Mouse (Mus musculus) spleen, postnatal 4 days (tissue): ENCODE measurements around the gene Ifitm6.
"Not testable (repeated sequence)": the region's sequence is repeated elsewhere in the genome, so short reads cannot be mapped to it uniquely, and the experiment has no call there.

Experiments
- DNase-seq, 2 experiments: peaks; one replicate each; pipeline ENCODE4 v3.0.0; 2022; ENCODE audit warnings: low spot score in 2 of 2

Ifitm6 gene

DNA sequence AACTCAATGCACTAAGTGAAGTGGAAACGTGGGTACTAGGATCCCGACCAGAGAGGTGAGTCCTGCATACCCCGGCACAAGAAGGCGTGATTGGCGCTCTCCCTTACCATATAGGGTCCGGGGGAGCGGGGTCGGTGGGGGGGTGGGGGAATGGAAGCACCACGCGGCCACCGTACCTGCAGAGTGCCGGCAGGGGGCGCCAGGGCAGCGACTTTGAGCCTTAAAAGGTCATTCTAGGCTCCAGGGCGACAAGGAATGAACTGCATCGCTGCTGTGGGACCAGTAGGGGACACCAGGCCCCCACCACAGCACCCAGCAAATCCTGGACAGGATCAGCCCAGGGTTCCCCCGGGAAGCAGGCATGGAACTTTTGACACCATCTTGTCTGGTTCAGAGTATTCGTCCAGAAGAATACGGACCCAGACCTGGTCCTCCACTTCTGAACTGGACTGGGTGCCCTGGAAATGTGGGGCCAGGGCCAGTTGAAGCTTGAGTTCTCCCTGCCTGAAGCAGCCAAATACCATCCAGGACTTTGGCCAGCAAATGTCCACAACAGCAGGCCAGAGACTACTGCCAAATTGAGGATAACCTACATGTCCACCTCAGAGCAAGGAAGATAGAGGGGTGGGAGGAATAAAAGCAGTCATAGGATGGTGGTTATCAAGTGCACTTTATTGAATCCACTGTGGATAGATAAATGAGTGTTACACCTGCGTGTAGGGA lies 8.6 kb downstream of the Ifitm6 start:
- peak; percentile 81 to 92 for DNase-seq

DNA sequence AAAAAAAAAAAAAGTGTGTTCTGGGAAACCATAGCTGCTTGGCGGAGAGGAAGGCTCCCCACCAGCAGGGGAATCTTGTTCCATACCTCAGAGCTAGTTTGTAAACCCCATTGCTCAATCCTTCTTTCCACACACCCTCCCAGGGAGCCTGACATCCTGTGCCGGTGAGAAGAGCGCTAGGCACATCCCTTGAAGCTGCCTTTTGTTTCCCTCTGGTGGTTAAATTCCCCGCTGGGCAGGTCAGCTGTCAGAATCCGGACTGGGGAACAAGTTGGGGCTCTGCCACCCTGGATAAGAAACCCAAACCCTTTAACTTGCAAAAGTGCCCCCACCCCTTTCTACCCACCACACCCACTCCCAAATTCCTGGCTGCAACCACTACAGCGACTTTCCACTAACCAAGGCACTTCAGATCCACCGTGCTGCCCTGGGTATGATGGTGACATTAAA lies 9.4 kb downstream of the Ifitm6 start:
- DNase-seq: peak in 1 of 2 experiments; percentile 30

DNA sequence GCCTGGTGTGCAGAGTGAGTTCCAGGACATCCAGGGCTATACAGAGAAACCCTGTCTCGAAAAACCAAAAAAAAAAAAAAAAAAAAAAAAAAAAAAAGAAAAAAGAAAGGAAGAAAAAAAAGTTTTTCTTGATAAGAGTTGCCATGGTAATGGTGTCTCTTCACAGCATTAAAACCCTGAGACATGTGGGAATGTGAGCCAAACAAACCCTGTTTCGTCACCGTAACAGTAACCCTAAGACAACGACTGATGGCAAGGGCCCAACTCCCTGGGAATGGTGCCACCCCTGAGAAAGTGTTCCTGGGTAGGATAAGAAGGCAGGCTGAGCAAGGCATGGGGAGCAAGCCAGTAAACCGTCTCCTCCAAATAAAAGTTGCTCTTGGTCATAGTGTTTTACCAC lies 10.8 kb downstream of the Ifitm6 start:
- no peak for DNase-seq

DNA sequence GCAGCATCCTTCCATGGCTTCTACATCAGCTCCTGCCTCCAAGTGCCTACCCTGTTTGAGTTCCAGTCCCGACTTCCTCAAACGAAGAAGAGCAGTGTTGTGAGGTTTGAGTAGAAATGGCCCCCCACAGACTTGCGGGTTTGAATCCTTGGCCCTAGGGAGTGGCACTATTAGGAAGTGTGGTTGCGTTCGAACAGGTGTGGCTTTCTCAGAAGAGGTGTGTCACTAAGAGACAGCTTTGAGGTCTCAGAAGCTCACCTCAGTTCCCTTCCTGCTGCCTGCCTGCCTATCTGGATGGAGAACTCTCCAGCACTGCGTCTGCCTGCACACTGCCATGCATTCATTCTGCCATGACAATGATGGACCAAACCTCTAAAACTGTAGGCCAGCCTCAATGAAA lies 11.3 kb downstream of the Ifitm6 start:
- DNase-seq: no peak

DNA sequence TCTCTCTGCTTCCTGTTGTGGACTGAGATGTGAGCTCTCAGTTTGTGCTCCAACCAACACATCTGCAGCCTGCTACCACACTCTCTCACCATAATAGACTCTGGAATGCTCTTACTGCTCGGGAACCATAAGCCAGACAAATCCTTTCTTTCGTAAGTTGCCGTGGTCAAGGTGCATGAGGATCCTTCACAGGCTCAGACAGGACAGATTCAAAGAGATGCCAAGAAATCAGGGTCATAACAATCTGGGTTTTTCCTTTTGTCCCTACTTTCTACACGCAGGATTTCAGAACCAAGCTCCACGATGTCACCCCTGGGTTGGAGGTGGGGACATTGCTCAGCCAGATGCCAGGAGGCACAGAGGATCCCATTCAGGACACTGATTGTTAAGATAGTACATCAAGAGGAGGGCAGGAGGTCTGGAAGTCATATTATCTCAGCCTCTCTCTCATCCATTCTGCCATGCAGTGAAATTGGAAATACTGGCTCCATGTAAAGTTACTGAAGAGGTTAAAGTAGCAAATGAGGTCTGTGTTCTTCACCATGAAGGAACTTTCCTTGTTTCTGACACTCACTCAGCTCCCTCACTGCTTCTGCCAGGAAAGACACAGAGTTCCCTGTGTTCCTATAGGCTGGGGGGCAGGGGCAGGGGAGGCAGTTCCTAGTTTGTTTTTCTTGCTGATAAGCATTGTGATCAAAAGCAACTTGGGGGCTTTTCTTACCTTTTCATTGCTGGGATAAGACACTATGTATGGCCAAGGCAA lies 14.3 kb downstream of the Ifitm6 start:
- DNase-seq: no peak

DNA sequence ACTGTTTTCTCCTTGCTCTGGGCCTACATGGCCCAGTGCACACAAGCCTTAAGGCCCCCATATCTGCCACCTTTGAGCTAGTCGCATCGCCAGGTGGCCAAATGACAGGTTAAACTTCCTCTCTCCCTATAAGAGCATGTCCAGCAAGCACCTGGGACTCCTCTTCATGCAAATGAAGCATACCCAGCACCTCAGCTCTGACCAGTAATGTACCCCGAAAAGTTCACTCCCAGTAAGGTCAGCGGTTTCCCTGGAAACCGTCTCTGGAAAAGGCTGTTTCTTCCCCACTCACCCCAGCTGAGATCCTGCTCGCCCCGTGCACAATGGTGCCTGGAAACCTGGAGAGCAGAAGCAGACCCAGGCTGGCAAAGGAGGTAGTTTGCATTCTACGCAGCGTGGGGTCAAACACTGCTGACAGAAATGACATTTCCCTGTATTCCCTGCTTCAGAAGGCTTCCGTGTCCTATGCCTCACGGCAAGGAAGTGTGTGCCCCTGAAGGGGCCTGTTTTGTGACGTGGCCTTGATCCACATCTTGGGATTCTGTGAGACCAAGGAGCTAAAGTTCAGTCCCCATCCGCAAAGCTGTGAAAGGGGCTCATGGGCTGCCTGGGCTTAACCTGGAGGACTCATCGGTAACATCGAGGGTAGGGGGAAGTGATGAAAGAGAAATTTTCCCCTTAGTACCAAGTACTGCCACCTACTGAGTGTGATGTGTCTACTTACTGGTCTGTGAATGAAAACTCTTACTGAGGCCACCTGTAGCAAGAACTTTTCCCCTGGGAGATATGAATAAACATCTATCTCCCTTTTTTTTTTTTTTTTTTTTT lies 16.6 kb downstream of the Ifitm6 start:
- DNase-seq: no peak

DNA sequence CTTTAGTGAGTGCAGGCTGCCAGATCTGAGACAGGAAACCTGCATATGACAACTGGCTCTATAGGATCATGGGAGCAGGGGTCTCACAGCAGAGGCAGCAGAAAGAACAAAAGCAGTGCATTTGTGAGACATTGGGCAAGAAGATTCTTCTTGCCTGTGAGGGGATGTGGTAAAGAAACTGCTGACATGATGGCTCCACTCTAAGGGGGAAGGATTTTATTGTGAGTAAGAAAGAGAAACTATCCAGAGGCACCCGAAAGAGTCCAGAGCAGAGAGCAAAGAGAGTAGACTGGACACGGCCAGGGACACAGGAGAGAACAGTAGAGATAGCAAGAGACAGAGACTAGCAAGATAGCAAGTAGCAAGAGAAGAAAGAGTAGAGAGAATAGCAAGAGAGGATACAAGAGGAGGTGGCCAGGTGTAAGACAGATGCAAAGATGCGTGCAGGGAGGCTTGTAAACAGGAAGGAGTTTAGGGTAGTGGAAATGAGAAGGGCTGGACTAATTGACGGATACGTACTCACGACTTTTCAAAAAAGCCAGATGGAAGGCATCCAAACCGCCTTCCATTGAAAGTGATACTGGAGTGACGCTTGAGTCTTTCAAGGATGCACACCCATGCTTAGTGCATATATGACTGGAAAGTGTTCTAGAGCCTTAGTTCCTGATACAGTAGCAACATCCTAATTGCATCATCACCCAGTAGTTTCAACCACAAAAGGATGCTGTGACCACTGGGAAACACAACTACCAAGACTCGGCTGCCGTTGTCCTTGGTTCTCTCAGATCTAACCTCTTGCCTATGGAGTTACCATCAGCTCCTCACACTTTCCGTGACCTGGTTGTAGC lies 18.6 kb downstream of the Ifitm6 start:
- DNase-seq: no peak

DNA sequence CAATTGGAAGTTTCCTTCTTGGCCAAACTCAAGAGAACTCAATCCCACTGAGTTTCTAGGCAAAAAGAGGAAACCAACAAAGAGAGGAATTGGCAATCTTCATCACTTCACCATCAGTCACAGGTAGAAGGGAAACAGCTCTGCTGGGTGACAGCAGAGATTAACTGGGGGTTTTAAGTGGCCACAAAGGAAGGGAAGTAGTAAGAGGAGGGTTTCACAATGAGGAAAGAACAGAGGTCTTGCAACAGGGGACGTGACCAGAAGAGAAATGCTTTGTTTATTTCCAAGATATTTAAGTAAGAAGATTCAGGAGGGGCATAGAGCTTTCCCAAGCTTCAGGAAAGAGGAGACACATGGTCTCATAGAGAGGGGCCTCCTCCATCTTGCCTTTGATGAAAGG lies 19.9 kb downstream of the Ifitm6 start:
- DNase-seq: no peak

DNA sequence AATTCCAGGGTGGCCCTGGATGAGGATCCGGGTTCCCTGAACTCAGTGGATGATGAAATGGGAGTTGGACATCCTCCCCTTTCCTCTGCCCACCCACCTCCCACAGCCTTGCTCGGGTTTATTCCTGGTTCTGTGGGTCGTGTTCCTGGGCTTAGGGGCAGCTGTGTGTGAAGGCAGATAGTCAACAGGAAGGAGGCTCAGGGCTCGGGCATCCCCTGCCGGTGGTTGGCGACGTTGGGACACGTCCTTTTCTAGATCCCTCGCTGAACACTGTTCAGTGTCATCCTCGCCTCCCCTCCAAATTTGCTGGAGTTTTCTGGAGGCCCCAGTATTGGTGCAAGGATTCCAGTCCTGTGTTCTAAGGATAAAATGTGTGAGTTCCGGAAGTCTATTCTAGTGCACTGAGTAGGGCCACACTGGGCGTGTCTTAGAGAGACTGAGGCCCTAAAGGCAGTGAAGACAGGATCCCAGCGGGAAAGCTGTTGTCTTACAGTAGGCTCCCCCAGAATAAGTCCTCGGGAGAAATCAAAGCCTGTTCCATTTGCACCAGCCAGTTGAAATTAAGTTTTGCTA lies 26.5 kb downstream of the Ifitm6 start:
- no peak for DNase-seq

DNA sequence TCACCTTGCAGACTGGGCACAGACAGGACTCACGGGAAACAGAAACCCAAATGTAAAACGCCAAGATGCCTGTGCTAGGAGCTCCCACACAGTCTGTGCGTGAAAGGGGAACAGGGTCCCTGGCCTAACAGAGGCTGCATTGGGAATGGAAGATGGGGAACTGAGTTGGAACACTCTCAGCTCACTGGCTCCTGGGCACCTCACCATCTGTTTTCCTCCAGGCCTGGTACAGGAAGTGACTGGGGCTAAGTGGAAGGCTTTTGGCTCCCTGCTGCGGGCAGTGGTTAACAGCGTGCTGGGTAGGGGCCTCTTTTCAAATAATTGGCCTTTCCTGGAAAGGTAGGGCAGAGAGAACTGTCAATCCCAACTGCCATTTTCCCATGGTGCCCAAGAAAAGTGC lies 27.1 kb downstream of the Ifitm6 start:
- DNase-seq: no peak

DNA sequence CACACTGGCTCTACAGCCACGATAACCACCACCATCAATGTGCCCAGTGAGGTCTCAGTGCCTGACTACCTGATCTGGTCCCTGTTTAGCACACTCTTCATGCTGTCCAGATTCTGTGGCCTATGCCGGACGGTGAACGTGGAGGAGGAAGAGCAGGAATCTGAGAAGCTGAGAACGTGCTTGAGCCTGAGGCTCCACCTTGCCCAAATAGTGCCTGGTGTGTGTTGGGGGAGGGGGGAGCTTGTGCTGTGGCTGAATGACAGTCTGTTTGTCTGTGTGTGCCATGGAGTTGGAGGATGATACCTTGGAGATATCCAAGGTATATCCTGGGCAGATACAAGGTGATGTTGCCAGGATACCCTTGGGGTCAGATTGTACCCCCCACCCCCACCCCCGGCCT lies 27.5 kb downstream of the Ifitm6 start:
- DNase-seq: no peak

DNA sequence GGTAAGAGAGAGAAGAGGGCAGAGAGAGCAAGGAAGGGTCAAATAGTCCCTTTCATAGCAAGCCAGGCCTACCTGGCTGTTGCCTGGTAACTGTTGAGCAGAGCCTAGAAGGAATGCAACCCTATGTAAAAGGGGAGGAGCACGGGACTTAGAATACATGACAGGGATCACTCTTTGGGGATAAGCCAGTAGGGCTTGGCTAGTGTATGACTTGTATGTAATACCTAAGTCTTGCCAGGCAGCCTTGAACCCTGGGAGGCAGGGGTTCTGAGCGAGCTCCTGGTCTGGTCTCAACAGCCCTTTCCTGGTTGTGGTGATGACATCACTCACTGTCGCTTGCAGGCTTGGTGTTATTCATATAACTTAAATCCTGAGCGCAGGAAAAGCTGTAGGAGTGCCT lies 28.7 kb downstream of the Ifitm6 start:
- no peak for DNase-seq

DNA sequence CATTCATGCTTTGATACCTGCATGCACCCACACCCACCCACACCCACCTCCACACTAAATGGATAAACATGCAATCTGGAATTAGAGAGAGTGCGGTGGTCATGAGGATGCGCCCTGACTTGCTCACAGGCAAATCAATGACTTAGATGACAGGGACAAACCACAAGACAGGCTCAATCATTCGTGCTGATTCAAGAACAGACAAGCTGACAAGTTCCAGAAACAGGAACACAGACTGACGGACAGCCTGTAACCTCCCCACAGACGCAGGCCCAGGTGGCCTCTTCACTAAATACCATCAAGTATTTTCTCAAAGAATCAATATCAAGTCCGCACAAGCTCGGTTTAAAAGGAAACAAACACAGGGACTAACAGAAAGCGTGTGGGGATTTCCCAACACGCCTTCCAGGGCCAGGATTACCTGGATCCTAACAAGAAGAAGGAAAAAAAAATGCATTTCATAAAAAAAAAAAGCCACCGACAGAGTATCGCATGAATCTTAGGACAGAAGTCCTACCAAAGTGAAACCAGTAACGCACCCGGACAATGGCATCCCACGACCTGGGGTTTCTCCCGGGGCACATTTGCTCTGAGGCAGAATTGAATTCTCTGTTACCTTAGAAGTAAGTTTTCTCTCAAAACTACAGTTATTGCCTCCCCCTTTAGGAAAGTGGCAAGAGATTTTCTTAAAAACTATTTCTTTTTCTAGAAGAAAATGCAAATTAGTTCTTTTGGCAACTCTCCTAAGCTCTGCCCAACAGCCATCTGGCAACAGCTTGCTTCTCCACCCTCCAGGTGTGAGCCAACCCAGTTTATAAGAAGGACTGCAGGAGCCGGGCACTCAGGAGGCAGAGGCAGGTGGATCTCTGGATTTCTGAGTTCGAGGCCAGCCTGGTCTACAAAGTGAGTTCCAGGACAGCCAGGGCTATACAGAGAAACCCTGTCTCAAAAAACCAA lies 30.3 kb downstream of the Ifitm6 start:
- no peak for DNase-seq

DNA sequence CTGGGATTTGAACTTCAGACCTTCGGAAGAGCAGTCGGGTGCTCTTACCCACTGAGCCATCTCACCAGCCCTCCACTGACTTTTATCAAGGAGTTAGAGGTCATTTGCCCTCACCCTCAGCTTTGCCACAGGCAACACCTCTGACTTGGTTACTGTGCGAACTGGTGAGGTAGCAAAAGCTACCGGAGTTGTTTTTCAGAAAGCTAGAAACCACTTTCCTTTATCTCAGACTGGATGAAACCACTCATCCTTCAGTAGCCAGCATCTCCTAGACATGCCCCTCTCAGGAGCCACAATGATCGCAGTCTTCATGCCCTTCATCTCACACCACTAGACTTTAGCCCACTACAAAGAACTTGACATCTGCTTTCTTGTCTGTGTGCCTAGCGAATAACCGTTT lies 34.8 kb downstream of the Ifitm6 start:
- no peak for DNase-seq

DNA sequence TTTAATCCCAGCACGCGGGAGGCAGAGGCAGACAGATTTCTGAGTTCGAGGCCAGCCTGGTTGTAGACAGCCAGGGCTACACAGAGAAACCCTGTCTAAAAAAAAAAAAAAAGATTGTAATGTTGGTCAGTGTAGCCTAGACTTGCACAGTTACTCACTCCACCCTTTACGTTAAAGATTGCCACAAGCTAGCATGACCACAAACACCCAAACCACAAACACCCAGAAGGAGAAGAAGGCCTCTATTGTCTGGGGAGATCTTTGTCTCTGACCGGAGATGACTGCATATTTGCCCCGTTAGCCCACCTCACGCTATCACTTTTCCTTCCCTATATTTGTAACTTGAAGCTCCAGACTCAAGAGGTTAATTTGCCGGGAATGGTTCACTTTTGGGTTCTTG lies 36.0 kb downstream of the Ifitm6 start:
- no peak for DNase-seq

DNA sequence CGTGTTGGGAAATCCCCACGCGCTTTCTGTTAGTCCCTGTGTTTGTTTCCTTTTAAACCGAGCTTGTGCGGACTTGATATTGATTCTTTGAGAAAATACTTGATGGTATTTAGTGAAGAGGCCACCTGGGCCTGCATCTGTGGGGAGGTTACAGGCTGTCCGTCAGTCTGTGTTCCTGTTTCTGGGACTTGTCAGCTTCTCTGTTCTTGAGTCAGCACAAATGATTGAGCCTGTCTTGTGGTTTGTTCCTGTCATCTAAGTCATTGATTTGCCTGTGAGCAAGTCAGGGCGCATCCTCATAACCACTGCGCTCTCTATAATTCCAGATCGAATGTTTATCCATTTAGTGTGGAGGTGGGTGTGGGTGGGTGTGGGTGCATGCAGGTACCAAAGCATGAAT lies 41.0 kb downstream of the Ifitm6 start:
- DNase-seq: not testable (repeated sequence)

DNA sequence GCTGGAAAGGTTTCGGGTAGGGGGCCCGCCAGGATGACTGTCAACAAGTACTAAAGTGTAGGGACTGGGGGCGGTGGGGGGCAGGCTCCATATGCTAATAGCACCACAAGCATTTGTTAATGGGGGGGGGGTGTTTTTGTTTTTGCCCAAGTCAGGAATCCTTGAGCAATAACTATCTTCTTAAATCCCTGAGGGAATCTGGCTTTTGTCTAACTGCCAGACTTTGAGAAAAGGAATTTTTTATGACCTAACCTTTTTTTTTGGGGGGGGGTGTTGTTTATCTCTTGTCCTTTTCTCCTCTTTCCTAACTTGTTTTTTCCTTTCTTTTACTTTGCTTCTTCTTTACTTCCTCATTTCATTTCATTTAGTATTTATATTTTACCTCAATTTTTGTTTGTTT lies 42.3 kb downstream of the Ifitm6 start:
- no peak for DNase-seq

DNA sequence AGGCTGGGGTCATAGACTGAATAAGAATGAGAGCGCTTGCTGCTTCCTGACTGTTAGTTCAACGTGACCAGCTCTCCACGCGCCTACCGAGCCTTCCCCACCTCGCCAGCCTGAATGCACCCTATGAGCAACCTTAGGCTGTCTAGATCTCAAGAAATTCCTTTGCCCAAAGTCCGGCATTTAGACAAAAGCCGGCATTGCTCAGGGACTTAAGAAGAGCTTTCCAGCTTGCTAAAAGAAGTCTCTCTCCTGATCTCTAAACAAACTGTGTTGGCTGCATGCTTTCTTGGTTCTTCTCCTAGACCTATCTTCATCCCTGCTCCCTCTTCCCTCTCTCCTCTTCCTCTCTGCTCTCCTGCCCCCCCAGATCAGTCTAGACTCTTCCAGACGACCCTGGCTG lies 42.8 kb downstream of the Ifitm6 start:
- no peak for DNase-seq

DNA sequence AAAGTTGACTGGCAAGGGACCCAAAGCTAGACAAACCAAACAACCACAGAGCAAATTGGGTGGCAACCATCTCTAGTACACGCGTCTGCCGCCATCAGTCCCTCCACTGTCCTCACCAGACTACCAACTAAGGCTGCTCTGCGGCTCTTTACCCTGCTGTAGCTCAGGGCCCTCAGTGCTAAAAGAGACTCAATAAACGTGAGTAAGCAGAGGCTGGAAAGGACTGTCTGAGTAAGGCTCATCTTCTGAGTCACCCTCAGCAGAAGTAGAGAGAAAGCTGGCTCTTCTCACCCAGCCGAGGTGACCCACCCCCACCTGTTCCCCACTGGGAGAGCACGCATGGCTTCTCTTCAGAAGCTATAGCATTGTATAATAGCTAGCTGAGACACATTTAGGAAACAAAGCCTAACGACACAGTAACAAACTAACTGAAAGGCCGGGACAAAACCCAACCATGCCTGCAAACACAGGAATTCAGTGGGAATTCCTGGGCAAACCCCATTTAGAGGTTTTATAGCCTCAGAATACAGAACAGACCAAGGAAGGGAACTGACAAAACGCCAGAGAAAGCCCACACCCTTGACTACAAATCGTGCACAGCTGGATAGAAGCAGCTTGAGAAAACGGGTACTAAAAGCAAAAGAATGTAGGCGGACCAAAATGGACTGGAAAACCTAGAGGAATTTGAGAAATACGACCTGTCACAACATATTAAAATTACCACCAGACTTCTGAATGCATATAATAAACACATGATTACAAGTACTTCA lies 44.1 kb downstream of the Ifitm6 start:
- no peak for DNase-seq
